Mouse (Mus musculus) liver, embryonic 14.5 days (tissue): Measurements from ENCODE around the gene Loxl4. TPM values are rescaled to one million over a fixed set of nuclear protein-coding genes. Genes with fewer than 3 reads are reported as not detected.

Experiments
- ATAC-seq: fragments of 200-750 bp; cut with Nextera tagmentation; 2 replicates; pipeline ENCODE4 v1.8.0; 2017; ENCODE audit warnings: moderate number of reproducible peaks, mild to moderate bottlenecking, moderate library complexity; ENCODE audit not compliant: insufficient read depth
- DNase-seq, 3 experiments: peaks; one replicate each; pipeline ENCODE4 v3.0.0-alpha.2; 2012 to 2013; ENCODE audit warnings: low read depth in 3 of 3, low spot score in 3 of 3
- H3K27ac ChIP-seq: fragments of 300-500 bp; sonication (generic); 2 replicates; pipeline ENCODE4 v1.5.1; 2014; ENCODE audit warnings: moderate library complexity, mild to moderate bottlenecking, control low read depth, inconsistent platforms
- H3K27me3 ChIP-seq: fragments of 300-500 bp; sonication (generic); 2 replicates; pipeline ENCODE4 v1.6.1; 2014; ENCODE audit warnings: mild to moderate bottlenecking, low read length, moderate library complexity; ENCODE audit not compliant: control insufficient read depth, insufficient read depth
- H3K36me3 ChIP-seq: fragments of 300-500 bp; sonication (generic); replicated peaks from 2 replicates; pipeline ENCODE4 v1.6.1; 2014; ENCODE audit warnings: low read depth; ENCODE audit not compliant: control insufficient read depth, insufficient read depth
- H3K4me1 ChIP-seq, 2 experiments: fragments of 200-500 bp in 1 of 2; fragments of 300-500 bp in 1 of 2; sonication (generic) in 1 of 2; replicated peaks; 2 replicates each; pipeline ENCODE4 v1.6.1; 2012 to 2014; ENCODE audit warnings: antibody characterized with exemption in 1 of 2, inconsistent platforms in 1 of 2, low read length in 1 of 2; ENCODE audit not compliant: control insufficient read depth in 2 of 2, insufficient read depth in 2 of 2
- H3K4me2 ChIP-seq: fragments of 300-500 bp; sonication (generic); 2 replicates; pipeline ENCODE4 v1.6.1; 2014; ENCODE audit warnings: low read depth, mild to moderate bottlenecking, control low read depth, moderate library complexity
- H3K4me3 ChIP-seq, 2 experiments: fragments of 200-500 bp in 1 of 2; fragments of 300-500 bp in 1 of 2; sonication (generic) in 1 of 2; 2 replicates each; pipeline ENCODE4 v1.5.1; 2012 to 2014; ENCODE audit warnings: low read depth in 2 of 2, low read length in 2 of 2, mild to moderate bottlenecking in 2 of 2, control low read depth in 1 of 2, inconsistent platforms in 1 of 2, moderate library complexity in 1 of 2; ENCODE audit not compliant: insufficient read depth in 1 of 2
- H3K9ac ChIP-seq: fragments of 300-500 bp; sonication (generic); replicated peaks from 2 replicates; pipeline ENCODE4 v1.6.1; 2014; ENCODE audit warnings: mild to moderate bottlenecking, control low read depth, moderate library complexity
- H3K9me3 ChIP-seq: fragments of 300-500 bp; sonication (generic); 2 replicates; pipeline ENCODE4 v1.6.1; 2016; ENCODE audit warnings: low read length, mixed read lengths; ENCODE audit not compliant: control insufficient read depth
- CTCF ChIP-seq: IDR thresholded peaks from 2 replicates; pipeline ENCODE4 v1.5.1; 2016; ENCODE audit warnings: antibody characterized with exemption, low read depth, control low read depth
- EP300 ChIP-seq: IDR thresholded peaks from 2 replicates; pipeline ENCODE4 v1.6.1; 2016; ENCODE audit warnings: antibody characterized with exemption, low read depth
- WGBS: fragments of 180-500 bp; shearing (Covaris S2); extraction: QIAGEN DNeasy Blood & Tissue Kit; methylation state at CpG from one replicate; pipeline ENCODE4 v1.1.7; 2014; ENCODE audit not compliant: insufficient replicate concordance; 5-methylcytosine and 5-hydroxymethylcytosine counted together
- polyA plus RNA-seq, 2 experiments: library from polyadenylated mRNA; depleted of rRNA in 1 of 2; stranded (reverse) in 1 of 2; unstranded in 1 of 2; fragments of >200 nt; fragmentation: Nextera tagmentation in 1 of 2; extraction: Ambion mirVana in 1 of 2; gene quantifications; 2 replicates each; pipeline versions ENCODE4 v1.2.1 to v1.2.3; 2012 to 2014

Gene Loxl4
- polyA plus RNA-seq, 2 experiments = 0.05 to 0.06 TPM

- Histone ChIP-seq H3K27me3 (no peaks in the 10 kb centered on the region), H3K4me3 (no peak overlapping the region), H3K27ac (no peak overlapping the region), H3K36me3 (no peaks in the 10 kb centered on the region), H3K9ac (no peak overlapping the region), H3K4me2 (no peak overlapping the region), H3K9me3 (no peaks in the 10 kb centered on the region), H3K4me1 (peaks cover 0 to 2% of the 10 kb centered on the region in 2 experiments; a peak in 2 of 4 replicates)
- DNase-seq (no peak), ATAC-seq (no peak)
- WGBS = 55% methylated on average over 7 of the region's 7 CpGs
- no peak for TF ChIP-seq EP300
- no peak for TF ChIP-seq CTCF
These were observed 39.8 kb upstream of the Loxl4 start for GRCm38 (mm10) chr19:42652425-42652824.

DNA sequence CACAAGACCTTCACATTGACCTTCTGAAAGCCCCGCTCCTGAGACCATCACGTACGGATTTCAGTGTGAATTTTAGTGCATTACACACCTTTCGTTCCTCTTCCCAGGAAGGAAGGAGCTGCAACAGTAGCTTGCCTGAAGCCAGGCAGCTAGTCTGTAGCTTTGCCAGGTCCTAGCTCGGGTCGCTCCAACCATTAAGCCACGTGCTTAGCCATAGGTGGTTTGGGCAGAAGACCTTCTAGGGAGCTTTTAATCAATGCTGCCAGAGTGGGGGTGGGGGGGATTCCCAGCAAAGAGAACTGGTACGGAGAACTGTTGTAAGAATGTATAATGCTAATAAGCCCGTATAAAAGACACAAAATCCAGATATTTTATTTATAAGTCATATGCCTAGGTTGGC is 27.6 kb upstream of the Loxl4 start:
- Histone ChIP-seq H3K4me1 (no peaks in the 10 kb centered on the region), H3K4me2 (no peak overlapping the region), H3K27ac (no peak overlapping the region), H3K36me3 (no peaks in the 10 kb centered on the region), H3K4me3 (no peak overlapping the region), H3K9ac (no peak overlapping the region), H3K9me3 (no peaks in the 10 kb centered on the region), H3K27me3 (no peaks in the 10 kb centered on the region)
- ATAC-seq (no peak), DNase-seq (no peak)
- no peak for TF ChIP-seq CTCF
- 60% methylated on average over 9 of the region's 9 CpGs for WGBS

DNA sequence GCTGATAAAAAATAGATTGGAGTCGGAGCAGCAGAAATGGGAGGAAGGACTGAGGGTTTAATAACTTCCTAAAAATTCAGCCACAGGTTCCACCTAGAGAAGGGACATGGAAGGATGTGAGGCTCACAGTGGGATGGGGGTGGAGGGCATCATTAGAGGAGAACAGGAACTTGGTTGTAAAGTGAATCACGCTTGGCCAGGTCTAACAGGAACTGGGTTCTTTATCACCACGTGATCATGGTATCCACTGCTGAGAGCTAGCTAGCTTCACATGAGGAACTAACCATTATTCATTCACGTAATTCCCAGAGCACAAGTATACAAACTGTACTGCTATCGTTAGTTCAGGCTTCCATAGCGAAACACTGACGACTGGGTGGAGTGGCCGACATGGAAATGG is 26.9 kb upstream of the Loxl4 start:
- 32% methylated on average over 8 of the region's 8 CpGs for WGBS
- no peaks in the 10 kb centered on the region for H3K27me3 ChIP-seq
- TF ChIP-seq EP300 (no peak), CTCF (no peak)
- no peak overlapping the region for H3K9ac ChIP-seq
- no peak overlapping the region for H3K4me3 ChIP-seq
- H3K4me2 ChIP-seq = no peak overlapping the region
- ATAC-seq (no peak), DNase-seq (no peak)
- no peaks in the 10 kb centered on the region for H3K9me3 ChIP-seq
- H3K36me3 ChIP-seq = no peaks in the 10 kb centered on the region
- no peak overlapping the region for H3K27ac ChIP-seq
- H3K4me1 ChIP-seq = no peaks in the 10 kb centered on the region

DNA sequence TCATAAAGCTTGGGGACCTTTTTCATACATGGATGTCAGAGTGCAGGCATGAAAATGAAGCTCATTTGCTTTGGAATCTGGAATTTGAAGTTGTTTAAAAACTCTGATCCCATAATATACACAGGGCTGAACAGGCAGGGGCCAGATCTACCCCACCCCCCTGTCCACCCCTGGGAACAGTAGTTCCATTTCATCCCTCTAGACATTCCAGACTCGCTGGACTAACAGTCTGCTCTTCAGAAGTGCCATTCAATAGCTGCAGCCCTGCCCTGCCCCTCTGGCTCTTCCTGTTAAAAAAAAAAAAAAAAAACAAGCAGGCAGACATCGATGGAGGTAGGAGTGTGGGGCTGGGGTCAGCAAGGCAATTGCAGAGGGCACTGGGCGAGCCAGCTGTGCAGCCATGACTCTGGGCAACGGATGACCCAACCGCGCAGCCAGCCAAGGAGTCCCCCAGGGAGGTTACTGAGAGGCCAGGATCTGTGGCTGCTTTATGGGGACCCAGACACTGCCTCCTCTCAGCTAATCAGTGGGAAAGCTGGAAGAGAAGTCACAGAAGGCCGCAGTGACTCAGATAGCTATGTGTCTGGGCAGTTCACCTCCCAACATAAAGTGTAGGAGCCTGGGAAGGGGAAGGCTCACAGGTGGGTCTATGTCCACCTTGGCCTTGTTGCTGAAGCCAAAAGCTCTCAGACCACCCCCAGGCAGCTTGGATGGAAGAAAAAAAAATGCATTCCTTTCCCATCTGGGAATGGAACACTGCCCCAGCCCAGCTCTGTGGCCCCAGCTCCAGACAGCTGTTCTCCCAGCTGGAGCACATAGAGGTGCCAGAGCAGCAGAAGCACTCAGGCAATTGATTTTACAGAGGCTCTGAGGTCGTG is 26.2 kb upstream of the Loxl4 start:
- ATAC-seq (no peak), DNase-seq (no peak)
- Histone ChIP-seq H3K27ac (no peak overlapping the region), H3K4me3 (no peak overlapping the region), H3K9me3 (no peaks in the 10 kb centered on the region), H3K4me1 (no peaks in the 10 kb centered on the region), H3K36me3 (no peaks in the 10 kb centered on the region), H3K27me3 (no peaks in the 10 kb centered on the region; the same call in 1 of the 2 replicates), H3K4me2 (no peak overlapping the region), H3K9ac (no peak overlapping the region)
- WGBS = 45% methylated on average over 8 of the region's 8 CpGs
- TF ChIP-seq CTCF (no peak), EP300 (no peak)

DNA sequence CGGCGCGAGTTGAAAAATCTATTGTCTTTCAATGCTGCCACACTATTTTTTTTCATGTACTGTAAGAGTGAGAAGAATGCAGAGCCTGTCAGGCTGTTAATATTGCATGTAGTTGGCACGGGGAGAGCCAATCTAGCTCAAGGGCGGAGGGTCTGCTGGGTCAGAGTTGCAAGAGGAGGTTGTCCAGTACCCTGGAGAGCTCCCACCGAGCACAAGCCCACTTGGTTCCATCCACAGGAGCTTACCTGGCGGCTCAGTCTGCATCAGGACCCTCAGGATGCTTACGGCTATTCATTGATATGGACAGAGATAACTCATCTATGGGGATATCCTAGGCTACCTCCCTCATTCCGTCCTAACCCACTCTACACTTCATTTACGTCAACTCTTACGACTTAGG is 24.0 kb upstream of the Loxl4 start:
- no peak overlapping the region for H3K9ac ChIP-seq
- H3K9me3 ChIP-seq = no peaks in the 10 kb centered on the region
- DNase-seq (no peak), ATAC-seq (no peak)
- no peak for TF ChIP-seq CTCF
- no peak for TF ChIP-seq EP300
- H3K4me2 ChIP-seq = no peak overlapping the region
- H3K27me3 ChIP-seq = no peaks in the 10 kb centered on the region; the same call in none of the 2 replicates
- 47% methylated on average over 11 of the region's 11 CpGs for WGBS
- no peaks in the 10 kb centered on the region for H3K4me1 ChIP-seq
- no peaks in the 10 kb centered on the region for H3K36me3 ChIP-seq
- H3K4me3 ChIP-seq = no peak overlapping the region
- no peak overlapping the region for H3K27ac ChIP-seq
